Mouse (Mus musculus): Measurements from ENCODE around the gene Btla. TPM values are rescaled to one million over a fixed set of nuclear protein-coding genes. Genes with fewer than 3 reads are reported as not detected.

Btla gene
- polyA plus RNA-seq, 1 experiment: 0.02 TPM

- Histone ChIP-seq H3ac (ENCODE audit: control insufficient read depth, insufficient read length, low read depth) (no peak overlapping the region), H3K79me2 (ENCODE audit: control insufficient read depth, insufficient read depth) (no peaks in the 10 kb centered on the region), H3K79me3 (ENCODE audit: low read depth) (no peaks in the 10 kb centered on the region), H3K4me3 (ENCODE audit: insufficient read depth, poor library complexity, severe bottlenecking) (no peak overlapping the region), H3K27me3 (ENCODE audit: control insufficient read depth, insufficient read depth, insufficient read length) (no peaks in the 10 kb centered on the region), H3K36me3 (ENCODE audit: control insufficient read depth, insufficient read depth) (no peaks in the 10 kb centered on the region)
- no peak for TF ChIP-seq MYOD1 (IDR thresholded peaks at IDR 0.05; ENCODE audit: control insufficient read depth, insufficient read length, low read depth)
These were observed 35.5 kb downstream of the Btla start for GRCm38 (mm10) chr16:45259663-45260062.

GRCm38 (mm10) chr16:45261321-45261720, 37.2 kb downstream of the Btla start:
- TF ChIP-seq FOSL1 (IDR thresholded peaks at IDR 0.05; ENCODE audit: insufficient read depth, low read length, poor library complexity, severe bottlenecking): no peak
- TF ChIP-seq MYOD1 (IDR thresholded peaks at IDR 0.05; ENCODE audit: control insufficient read depth, insufficient read length, low read depth): no peak
- TF ChIP-seq USF1 (IDR thresholded peaks at IDR 0.05; ENCODE audit: low read depth): no peak
- H3K36me3 ChIP-seq (ENCODE audit: control insufficient read depth, insufficient read depth): no peaks in the 10 kb centered on the region

GRCm38 (mm10) chr16:45262051-45262450, 37.9 kb downstream of the Btla start:
- TF ChIP-seq FOSL1 (IDR thresholded peaks at IDR 0.05; ENCODE audit: insufficient read depth, low read length, poor library complexity, severe bottlenecking): no peak

More at GRCm38 (mm10) chr16:45261321-45261720, 37.2 kb downstream of the Btla start:
- Histone ChIP-seq H3K79me3 (ENCODE audit: low read depth) (no peaks in the 10 kb centered on the region), H3K79me2 (ENCODE audit: control insufficient read depth, insufficient read depth) (no peaks in the 10 kb centered on the region), H3K27me3 (ENCODE audit: control insufficient read depth, insufficient read depth, insufficient read length) (no peaks in the 10 kb centered on the region), H3ac (ENCODE audit: control insufficient read depth, insufficient read length, low read depth) (no peak overlapping the region), H3K4me3 (ENCODE audit: insufficient read depth, poor library complexity, severe bottlenecking) (no peak overlapping the region)

GRCm38 (mm10) chr16:45269886-45270285, 45.8 kb downstream of the Btla start:
- Histone ChIP-seq H3ac (ENCODE audit: control insufficient read depth, insufficient read length, low read depth) (no peak overlapping the region), H3K79me3 (ENCODE audit: low read depth) (no peaks in the 10 kb centered on the region), H3K4me3 (ENCODE audit: insufficient read depth, poor library complexity, severe bottlenecking) (no peak overlapping the region), H3K27me3 (ENCODE audit: control insufficient read depth, insufficient read depth, insufficient read length) (no peaks in the 10 kb centered on the region), H3K36me3 (ENCODE audit: control insufficient read depth, insufficient read depth) (no peaks in the 10 kb centered on the region), H3K79me2 (ENCODE audit: control insufficient read depth, insufficient read depth) (no peaks in the 10 kb centered on the region)
- TF ChIP-seq FOSL1 (IDR thresholded peaks at IDR 0.05; ENCODE audit: insufficient read depth, low read length, poor library complexity, severe bottlenecking) (no peak), USF1 (IDR thresholded peaks at IDR 0.05; ENCODE audit: low read depth) (no peak), CEBPB (IDR thresholded peaks at IDR 0.05; ENCODE audit: low read depth) (no peak), MAX (IDR thresholded peaks at IDR 0.05) (no peak), MYOD1 (IDR thresholded peaks at IDR 0.05; ENCODE audit: control insufficient read depth, insufficient read length, low read depth) (no peak), MYOG (IDR thresholded peaks at IDR 0.05; ENCODE audit: control insufficient read depth, extremely low read depth, insufficient read length) (no peak), CTCF (IDR thresholded peaks at IDR 0.05; ENCODE audit: control insufficient read depth, insufficient read depth, insufficient read length) (no peak)

More at GRCm38 (mm10) chr16:45262051-45262450, 37.9 kb downstream of the Btla start:
- Histone ChIP-seq H3K36me3 (ENCODE audit: control insufficient read depth, insufficient read depth) (no peaks in the 10 kb centered on the region), H3K27me3 (ENCODE audit: control insufficient read depth, insufficient read depth, insufficient read length) (no peaks in the 10 kb centered on the region), H3ac (ENCODE audit: control insufficient read depth, insufficient read length, low read depth) (no peak overlapping the region), H3K79me3 (ENCODE audit: low read depth) (no peaks in the 10 kb centered on the region), H3K4me3 (ENCODE audit: insufficient read depth, poor library complexity, severe bottlenecking) (no peak overlapping the region), H3K79me2 (ENCODE audit: control insufficient read depth, insufficient read depth) (no peaks in the 10 kb centered on the region)

- Histone ChIP-seq H3ac (ENCODE audit: control insufficient read depth, insufficient read length, low read depth) (no peak overlapping the region), H3K79me2 (ENCODE audit: control insufficient read depth, insufficient read depth) (no peaks in the 10 kb centered on the region), H3K79me3 (ENCODE audit: low read depth) (no peaks in the 10 kb centered on the region), H3K4me3 (ENCODE audit: insufficient read depth, poor library complexity, severe bottlenecking) (no peak overlapping the region), H3K27me3 (ENCODE audit: control insufficient read depth, insufficient read depth, insufficient read length) (no peaks in the 10 kb centered on the region), H3K36me3 (ENCODE audit: control insufficient read depth, insufficient read depth) (no peaks in the 10 kb centered on the region)
- TF ChIP-seq CEBPB (IDR thresholded peaks at IDR 0.05; ENCODE audit: low read depth) (no peak), MYOD1 (IDR thresholded peaks at IDR 0.05; ENCODE audit: control insufficient read depth, insufficient read length, low read depth) (no peak), USF1 (IDR thresholded peaks at IDR 0.05; ENCODE audit: low read depth) (no peak), MAX (IDR thresholded peaks at IDR 0.05) (no peak), FOSL1 (IDR thresholded peaks at IDR 0.05; ENCODE audit: insufficient read depth, low read length, poor library complexity, severe bottlenecking) (no peak), MYOG (IDR thresholded peaks at IDR 0.05; ENCODE audit: control insufficient read depth, extremely low read depth, insufficient read length) (no peak), CTCF (IDR thresholded peaks at IDR 0.05; ENCODE audit: control insufficient read depth, insufficient read depth, insufficient read length) (no peak)
These were observed 59.0 kb downstream of the Btla start for GRCm38 (mm10) chr16:45283093-45283492.

GRCm38 (mm10) chr16:45297806-45298205, 73.7 kb downstream of the Btla start:
- H3ac ChIP-seq (ENCODE audit: control insufficient read depth, insufficient read length, low read depth): no peak overlapping the region
- H3K79me2 ChIP-seq (ENCODE audit: control insufficient read depth, insufficient read depth): no peaks in the 10 kb centered on the region
- TF ChIP-seq CTCF (IDR thresholded peaks at IDR 0.05; ENCODE audit: control insufficient read depth, insufficient read depth, insufficient read length) (no peak), MYOD1 (IDR thresholded peaks at IDR 0.05; ENCODE audit: control insufficient read depth, insufficient read length, low read depth) (no peak), MYOG (IDR thresholded peaks at IDR 0.05; ENCODE audit: control insufficient read depth, extremely low read depth, insufficient read length) (no peak), FOSL1 (IDR thresholded peaks at IDR 0.05; ENCODE audit: insufficient read depth, low read length, poor library complexity, severe bottlenecking) (no peak), CEBPB (IDR thresholded peaks at IDR 0.05; ENCODE audit: low read depth) (no peak), MAX (IDR thresholded peaks at IDR 0.05) (no peak), USF1 (IDR thresholded peaks at IDR 0.05; ENCODE audit: low read depth) (no peak)
- H3K79me3 ChIP-seq (ENCODE audit: low read depth): no peaks in the 10 kb centered on the region
- no peaks in the 10 kb centered on the region for H3K27me3 ChIP-seq (ENCODE audit: control insufficient read depth, insufficient read depth, insufficient read length)
- no peak overlapping the region for H3K4me3 ChIP-seq (ENCODE audit: insufficient read depth, poor library complexity, severe bottlenecking)
- no peaks in the 10 kb centered on the region for H3K36me3 ChIP-seq (ENCODE audit: control insufficient read depth, insufficient read depth)

Other genes with a start within 250 kb of the Btla start
- gene Ccdc80, start 130.9 kb upstream of the Btla start, polyA plus RNA-seq (2012; fragmentation: generic; extraction: Trizol): 5.8 TPM
- gene Slc35a5, start 65.6 kb upstream of the Btla start, polyA plus RNA-seq (2012; fragmentation: generic; extraction: Trizol): 3.1 TPM
- 14.1 TPM for gene Atg3, start 65.5 kb upstream of the Btla start, polyA plus RNA-seq (2012; fragmentation: generic; extraction: Trizol)
- 3.8 TPM for gene Cd200, start 184.7 kb downstream of the Btla start, polyA plus RNA-seq (2012; fragmentation: generic; extraction: Trizol)